Mouse (Mus musculus) right cerebral cortex, postnatal 36 days (tissue): ENCODE measurements around the gene Letmd1.
"Not testable (repeated sequence)": the region's sequence is repeated elsewhere in the genome, so short reads cannot be mapped to it uniquely, and the experiment has no call there.

Experiments used
- DNase-seq, 2 experiments: peaks; one replicate each; pipeline ENCODE4 v3.0.0; 2022; ENCODE audit warnings: low spot score in 2 of 2, mixed read lengths in 1 of 2

The Letmd1 gene

DNA sequence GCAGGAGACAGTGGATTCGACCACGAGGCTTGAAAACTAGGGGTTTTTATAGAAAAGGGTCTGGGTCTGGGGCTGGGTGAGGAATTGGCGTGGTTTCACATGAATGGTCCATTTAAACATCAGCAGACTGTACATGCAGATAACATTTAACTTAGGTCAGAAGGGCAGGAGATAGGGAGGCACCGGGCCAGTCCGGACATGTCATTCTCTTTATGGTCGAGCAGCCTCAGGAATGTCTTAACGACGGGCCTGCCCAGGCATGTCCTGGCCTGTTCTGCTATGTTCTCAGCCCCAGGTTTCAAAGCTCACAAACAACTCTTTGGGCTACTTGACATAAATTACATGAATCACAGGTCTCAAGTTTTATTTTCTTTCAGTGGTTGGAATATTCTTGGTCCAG, 30.7 kb downstream of the Letmd1 start:
- not testable (repeated sequence) for DNase-seq

DNA sequence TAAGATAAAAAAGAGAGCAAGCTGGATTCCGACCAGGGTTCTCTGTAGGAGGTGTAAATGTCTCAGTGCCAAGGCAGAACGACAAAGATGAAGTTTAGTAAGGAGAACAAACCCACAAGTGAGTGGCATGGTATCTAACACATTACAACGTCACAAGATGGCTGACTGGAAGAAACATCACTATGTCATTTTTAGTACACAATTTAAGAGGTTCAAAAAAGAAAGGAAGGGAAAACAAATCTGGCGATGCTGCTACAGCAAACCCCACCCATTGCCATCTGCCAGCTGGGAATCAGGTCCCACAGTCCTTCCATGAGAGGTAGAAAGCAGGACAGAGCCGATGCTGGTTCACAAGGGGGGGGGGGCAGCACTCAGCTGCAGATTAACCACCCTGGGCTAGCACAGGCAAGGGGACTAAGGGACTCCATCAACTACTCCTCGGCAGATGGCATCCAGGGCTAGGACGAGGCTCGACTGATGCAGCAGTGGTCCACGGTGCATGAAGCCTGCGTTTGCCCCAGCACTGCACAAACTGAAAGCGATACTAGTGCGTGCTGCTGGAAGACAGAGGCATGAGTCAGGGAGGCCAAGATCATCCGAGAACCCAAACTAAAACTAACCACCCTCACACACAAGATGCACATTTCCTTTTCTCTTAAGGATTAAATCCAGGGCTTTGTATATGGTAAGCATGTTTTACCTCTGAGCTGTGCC, 39.8 kb downstream of the Letmd1 start:
- DNase-seq, result no peak

DNA sequence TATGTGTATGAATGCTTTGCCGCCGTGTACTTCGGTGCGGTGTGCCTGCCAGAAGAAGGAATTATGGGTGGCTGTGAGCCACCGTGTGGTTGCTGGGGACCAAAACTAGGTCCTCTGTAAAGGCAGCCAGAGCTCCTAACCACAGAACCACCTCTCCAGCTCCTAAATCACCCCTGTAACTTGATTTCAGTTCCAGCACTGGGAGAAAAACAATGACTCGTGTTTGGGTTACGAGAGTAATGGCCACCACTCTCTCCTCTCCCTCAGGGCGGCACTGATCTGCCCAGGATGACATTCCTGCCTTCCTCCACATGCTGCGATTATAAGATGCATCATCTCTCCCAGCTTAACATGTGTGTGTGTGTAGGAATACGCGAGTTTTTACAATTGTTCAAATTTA, 41.2 kb downstream of the Letmd1 start:
- no peak for DNase-seq

DNA sequence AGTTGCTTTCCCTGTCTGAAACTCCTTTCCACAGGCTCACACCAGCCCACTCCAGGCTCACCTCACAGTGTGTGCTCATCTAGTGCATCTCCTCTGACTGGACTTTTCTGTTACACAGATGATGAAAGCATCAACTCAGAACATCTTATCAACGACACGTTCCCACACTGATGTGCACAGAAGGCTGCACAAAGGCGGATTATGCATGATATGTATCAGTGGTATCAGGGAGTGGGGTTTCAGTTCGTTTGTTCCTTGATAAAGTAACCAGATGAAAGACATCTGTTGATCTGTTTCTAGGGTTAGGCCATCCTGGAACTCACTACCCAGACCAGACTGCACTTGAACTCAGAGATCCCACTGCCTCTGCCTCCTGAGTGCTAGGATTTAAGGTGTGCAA, 44.6 kb downstream of the Letmd1 start:
- DNase-seq, result no peak

DNA sequence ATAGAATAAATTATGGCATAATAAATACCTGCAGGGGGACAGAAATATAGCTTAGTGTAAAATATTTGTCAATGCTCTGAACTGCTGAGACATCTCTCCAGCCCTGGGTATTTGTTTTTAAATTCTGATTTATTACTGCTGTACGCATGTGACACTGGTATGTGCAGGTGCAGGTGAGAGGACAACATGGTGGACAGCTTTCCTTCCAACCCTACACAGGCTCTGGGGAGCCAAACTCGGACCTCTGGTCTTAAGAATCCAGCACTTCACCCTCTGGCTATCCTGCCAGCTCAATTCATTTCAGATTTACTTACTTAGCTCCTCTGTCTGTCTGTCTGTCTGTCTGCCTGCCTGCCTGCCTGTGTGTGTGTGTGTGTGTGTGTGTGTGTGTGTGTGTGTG, 46.3 kb downstream of the Letmd1 start:
- no peak for DNase-seq

DNA sequence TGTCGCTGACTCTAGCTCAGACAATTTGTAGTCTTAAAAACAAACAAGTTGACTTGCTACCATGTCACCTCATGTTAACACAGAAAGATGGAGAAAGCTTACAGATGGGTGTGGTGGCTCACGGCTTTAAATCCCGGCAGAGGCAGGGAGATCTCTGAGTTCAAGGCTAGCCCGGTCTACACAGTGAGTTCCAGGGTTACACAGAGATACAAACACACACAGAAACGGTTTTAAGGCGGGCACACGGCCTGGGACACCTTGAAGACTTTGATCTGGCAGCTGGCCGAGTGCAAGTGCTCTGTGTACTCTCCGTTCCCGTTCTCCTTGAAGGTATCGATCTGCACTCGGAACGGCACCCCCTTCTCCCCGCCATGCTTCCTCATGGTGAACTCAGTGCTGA, 51.5 kb downstream of the Letmd1 start:
- no peak for DNase-seq

DNA sequence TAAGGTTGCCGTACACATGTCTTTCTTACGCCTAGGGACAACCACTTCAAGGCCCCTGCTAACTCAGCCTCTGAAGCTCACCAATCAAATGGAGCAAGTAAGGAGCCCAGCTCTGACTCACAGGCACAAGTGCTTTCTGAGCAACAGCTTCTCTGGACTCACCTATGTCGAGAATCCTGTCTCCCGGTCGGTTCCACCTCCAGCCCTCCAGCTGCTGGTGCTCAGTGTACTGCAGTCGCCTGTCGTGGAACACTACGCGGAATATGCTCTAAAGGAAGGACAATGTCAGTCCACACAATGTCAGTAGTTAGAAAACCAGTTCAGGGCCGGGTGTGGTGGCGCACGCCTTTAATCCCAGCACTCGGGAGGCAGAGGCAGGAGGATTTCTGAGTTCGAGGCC, 56.6 kb downstream of the Letmd1 start:
- no peak for DNase-seq

DNA sequence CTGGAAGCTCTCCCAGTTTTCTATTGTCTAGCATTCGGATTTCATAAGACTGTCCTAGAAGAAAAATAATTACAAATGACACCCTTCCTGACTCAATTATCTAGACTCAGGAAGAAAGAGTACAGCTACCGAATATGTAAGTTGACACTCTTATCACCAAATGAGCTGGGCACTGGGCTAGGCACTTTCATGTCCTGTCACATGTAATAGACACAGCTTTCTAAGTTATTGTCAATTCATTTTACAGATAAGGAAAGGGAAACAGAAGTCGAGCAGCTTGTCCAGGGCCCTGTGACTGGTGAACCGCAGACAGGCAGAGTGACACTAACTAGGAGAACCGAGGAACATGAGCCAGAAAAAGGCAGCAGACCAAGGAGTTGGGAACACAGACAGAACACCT, 59.1 kb downstream of the Letmd1 start:
- DNase-seq, result no peak
